Mouse (Mus musculus) G1E (cell line): Measurements from ENCODE around the gene Zzef1.

ENCODE experiments used
- CTCF ChIP-seq: IDR thresholded peaks from 2 replicates; pipeline ENCODE4 v1.5.1; 2012; ENCODE audit warnings: low read depth, low read length, inconsistent platforms, mixed read lengths
- GATA1 ChIP-seq: IDR thresholded peaks from 2 replicates; pipeline ENCODE4 v1.6.1; 2012; ENCODE audit warnings: borderline replicate concordance, low read length, inconsistent platforms, mixed read lengths
- GATA2 ChIP-seq: IDR thresholded peaks from 2 replicates; pipeline ENCODE4 v1.6.1; 2012; ENCODE audit warnings: low read depth, low read length, inconsistent platforms, borderline replicate concordance
- POLR2AphosphoS5 ChIP-seq: IDR thresholded peaks from 2 replicates; pipeline ENCODE4 v1.6.1; 2012; ENCODE audit warnings: low read depth, low read length, inconsistent platforms; ENCODE audit not compliant: insufficient replicate concordance
- TAL1 ChIP-seq: conservative IDR thresholded peaks from 2 replicates; pipeline ENCODE4 v1.6.1; 2012; ENCODE audit warnings: low read depth, low read length, inconsistent platforms, mixed read lengths

DNA sequence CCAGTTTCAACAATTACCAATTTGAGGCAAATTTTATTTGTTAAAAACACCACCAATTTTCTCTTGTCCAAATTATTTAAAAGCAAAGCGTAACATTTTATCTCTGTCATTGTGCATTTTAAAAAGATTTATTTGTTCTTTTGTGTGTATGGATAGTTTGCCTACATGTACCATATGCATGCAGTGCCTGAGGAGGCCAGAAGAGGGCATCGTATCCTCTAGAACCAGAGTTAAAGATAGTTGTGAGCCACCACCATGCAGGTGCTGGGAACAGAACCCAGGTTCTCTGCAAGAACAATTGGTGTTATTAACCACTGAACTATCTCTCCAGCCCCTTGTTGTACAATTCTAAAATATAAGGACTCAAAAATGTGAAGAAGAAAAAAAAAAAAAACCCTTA is 18.2 kb downstream of the Zzef1 start:
- TF ChIP-seq CTCF: no peak
- TF ChIP-seq POLR2AphosphoS5: no peak
- no peak for TF ChIP-seq GATA2
- no peak for TF ChIP-seq TAL1
- TF ChIP-seq GATA1: no peak
